Mouse (Mus musculus): ENCODE data around the gene Cad.

- TF ChIP-seq CTCF (IDR thresholded peaks at IDR 0.05) (no peak), EP300 (IDR thresholded peaks at IDR 0.05) (no peak)
Observed at GRCm38 (mm10) chr5:31023254-31023653, 31.3 kb upstream of the Cad start.

All from lung, postnatal 0 days (tissue).